In the genomic region with DNA sequence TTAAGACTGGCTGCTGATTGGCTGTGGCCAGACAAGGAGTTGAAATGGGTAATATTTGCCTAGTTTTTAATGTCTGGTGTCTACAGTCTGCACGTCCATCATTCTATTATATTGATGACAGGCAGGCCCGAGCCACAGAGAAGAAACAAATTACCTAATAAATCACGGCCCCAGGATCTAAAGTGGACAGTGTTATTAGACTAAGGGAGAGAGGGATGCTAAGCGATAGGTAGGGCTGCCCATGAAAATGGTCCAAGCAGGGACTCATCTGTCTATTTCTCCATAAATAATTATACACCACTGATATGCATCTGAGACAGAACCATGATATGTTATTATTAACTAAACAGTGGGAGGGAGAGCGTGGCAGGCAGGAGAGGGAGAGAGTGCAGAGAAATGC, we compare ENCODE assay signal across 16 mouse cellular contexts.
"Had no signal": no experiment of that assay in that cellular context is flagged by ENCODE, and none has a peak within 500 bp of the region (broad histone marks: within the 10 kb centered on the region; RNA-seq: fewer than 3 reads in every experiment).

No protein-coding gene starts in this region.

- DNase-seq: kidney, adult 2 months; kidney, postnatal 25 days; layer of hippocampus, postnatal 36 days; liver, embryonic 13.5 days; lung, adult 2 months; lung, postnatal 14 days; lung, postnatal 4 days; midbrain, embryonic 14.5 days; thymus, adult 2 months; thymus, postnatal 14 days; thymus, postnatal 4 days had no signal

- H3K36me3 ChIP-seq: liver, embryonic 13.5 days had no signal

- H3K9me3 ChIP-seq: liver, embryonic 13.5 days had no signal

- H3K4me2 ChIP-seq: liver, embryonic 13.5 days; midbrain, embryonic 11.5 days had no signal

- H3K9ac ChIP-seq: liver, embryonic 13.5 days had no signal

- H3K4me3 ChIP-seq: layer of hippocampus, adult 2 months; left cerebral cortex, adult 2 months; liver, embryonic 13.5 days had no signal

- H3K27ac ChIP-seq: kidney, postnatal 0 days; layer of hippocampus, adult 2 months; left cerebral cortex, adult 2 months; liver, embryonic 13.5 days; stomach, postnatal 0 days had no signal
